Mouse (Mus musculus): ENCODE results near the gene Fam129a.

DNA sequence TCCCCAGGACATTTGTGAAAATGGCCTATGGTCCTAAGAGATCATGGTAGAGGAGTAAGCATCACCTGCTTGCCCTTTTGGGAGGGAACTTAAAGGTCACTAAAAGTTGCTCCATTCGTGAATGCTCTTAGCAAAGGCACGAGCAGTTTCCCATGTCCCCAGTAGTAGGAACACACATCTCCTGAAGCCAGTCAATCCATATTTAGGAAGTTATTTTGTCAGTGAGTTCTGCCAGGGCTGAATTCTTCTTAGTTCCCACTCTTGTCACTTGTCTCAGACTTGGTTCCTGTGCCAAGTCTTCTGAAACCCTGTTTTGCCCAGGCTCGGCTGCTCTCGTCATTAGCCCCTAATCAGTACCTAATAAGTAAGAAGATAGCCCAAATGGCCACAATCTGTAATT is 23.9 kb downstream of the Fam129a start:
- TF ChIP-seq CTCF (conservative IDR thresholded peaks at IDR 0.05; ENCODE audit: low read length) (no peak), NANOG (IDR thresholded peaks at IDR 0.05; ENCODE audit: borderline replicate concordance, low read length) (no peak), POU5F1 (IDR thresholded peaks at IDR 0.05; ENCODE audit: borderline replicate concordance, low read length) (no peak)

Data from E14TG2a.4 (cell line).